Mouse (Mus musculus) lung, embryonic 15.5 days (tissue): Measurements from ENCODE around the gene Rdh13. TPM values are rescaled to one million over a fixed set of nuclear protein-coding genes. Genes with fewer than 3 reads are reported as not detected.
"Not testable (repeated sequence)": the region's sequence is repeated elsewhere in the genome, so short reads cannot be mapped to it uniquely, and the experiment has no call there.

ENCODE experiments used
- ATAC-seq: fragments of 200-750 bp; cut with Nextera tagmentation; 2 replicates; pipeline ENCODE4 v1.8.0; 2017; ENCODE audit warnings: moderate number of reproducible peaks, borderline replicate concordance; ENCODE audit not compliant: low FRiP score, low TSS enrichment; ENCODE audit errors: extremely low read depth
- H3K27ac ChIP-seq: fragments of 300-500 bp; sonication (generic); 2 replicates; pipeline ENCODE4 v1.5.1; 2015; ENCODE audit warnings: moderate library complexity, mild to moderate bottlenecking, inconsistent platforms
- H3K27me3 ChIP-seq: fragments of 300-500 bp; sonication (generic); 2 replicates; pipeline ENCODE4 v1.6.1; 2015; ENCODE audit warnings: inconsistent platforms
- H3K36me3 ChIP-seq: fragments of 300-500 bp; sonication (generic); 2 replicates; pipeline ENCODE4 v1.6.1; 2015; ENCODE audit warnings: inconsistent platforms
- H3K4me1 ChIP-seq: fragments of 300-500 bp; sonication (generic); 2 replicates; pipeline ENCODE4 v1.6.1; 2015; ENCODE audit warnings: inconsistent platforms
- H3K4me2 ChIP-seq: fragments of 300-500 bp; sonication (generic); 2 replicates; pipeline ENCODE4 v1.6.1; 2015; ENCODE audit warnings: inconsistent platforms, mild to moderate bottlenecking, moderate library complexity
- H3K4me3 ChIP-seq: fragments of 300-500 bp; sonication (generic); 2 replicates; pipeline ENCODE4 v1.5.1; 2015; ENCODE audit warnings: mild to moderate bottlenecking, inconsistent platforms
- H3K9ac ChIP-seq: fragments of 300-500 bp; sonication (generic); 2 replicates; pipeline ENCODE4 v1.6.1; 2015; ENCODE audit warnings: inconsistent platforms
- H3K9me3 ChIP-seq: fragments of 300-500 bp; sonication (generic); 2 replicates; pipeline ENCODE4 v1.6.1; 2016; ENCODE audit warnings: inconsistent platforms
- WGBS: fragments of 180-500 bp; shearing (Covaris S2); methylation state at CpG from one replicate; pipeline ENCODE4 v1.1.7; 2015; 5-methylcytosine and 5-hydroxymethylcytosine counted together
- microRNA-seq: library from miRNA; unstranded; fragments of <30 nt; microRNA quantifications from one replicate; pipeline ENCODE4, GENCODE M21; 2016
- polyA plus RNA-seq: library from polyadenylated mRNA; unstranded; fragments of >200 nt; fragmentation: Nextera tagmentation; extraction: Ambion mirVana; gene quantifications from 2 replicates; pipeline ENCODE4 v1.2.1, GENCODE M21; 2015

Gene Rdh13
- polyA plus RNA-seq, 1 experiment from 2014 or later = 20.9 TPM

DNA sequence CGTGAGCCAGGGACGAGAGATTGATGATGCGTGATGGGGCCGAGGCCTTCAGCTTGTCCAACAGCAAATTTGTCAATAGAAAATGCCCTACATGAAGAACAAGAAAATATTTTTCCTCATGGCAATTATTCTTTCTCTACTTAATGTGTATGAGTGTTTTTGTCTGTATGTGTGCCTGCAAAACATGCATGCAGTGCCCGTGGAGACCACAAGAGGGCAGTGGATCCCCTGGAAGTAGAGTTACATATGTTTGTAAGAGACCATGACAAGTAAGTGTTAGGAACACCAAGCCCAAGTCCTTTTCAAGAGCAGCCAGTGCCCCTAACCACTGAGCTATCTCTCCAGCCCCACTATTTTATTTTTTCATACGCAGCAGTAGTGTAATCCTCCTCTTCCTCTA lies 13.9 kb downstream of the Rdh13 start:
- peaks cover 76% of the 10 kb centered on the region for H3K36me3 ChIP-seq

DNA sequence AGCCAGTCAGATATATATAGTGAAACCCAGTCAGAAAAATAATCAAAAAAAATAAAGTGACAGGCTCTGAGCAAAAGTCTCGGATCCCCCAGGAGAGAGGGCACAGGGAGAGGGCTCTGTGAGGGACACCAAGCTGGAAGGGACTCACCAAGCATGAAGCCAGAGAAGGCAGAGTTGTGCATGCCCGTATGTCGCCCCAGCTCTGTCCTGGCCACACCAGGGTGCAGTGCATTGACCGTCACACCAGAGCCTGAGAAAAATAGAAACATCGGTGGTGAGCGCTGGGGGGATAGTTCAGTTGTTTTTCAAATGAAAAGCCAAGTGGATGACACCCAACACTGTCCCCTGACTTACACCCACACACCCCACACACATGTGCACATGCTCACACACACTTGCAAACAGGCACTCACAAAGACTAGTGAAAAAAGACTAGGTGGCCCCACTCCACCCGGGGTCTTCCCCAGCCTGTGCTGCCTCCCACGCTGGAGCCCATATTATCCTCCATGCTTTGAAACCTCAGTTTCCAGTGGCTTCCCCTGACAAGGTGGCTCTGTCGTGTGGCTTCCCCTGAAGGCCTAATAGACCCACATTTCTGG lies 15.1 kb downstream of the Rdh13 start:
- no peaks in the 10 kb centered on the region for H3K9me3 ChIP-seq
- H3K27ac ChIP-seq = no peak overlapping the region
- H3K4me2 ChIP-seq = no peak overlapping the region
- H3K4me3 ChIP-seq = no peak overlapping the region
- peaks cover 76% of the 10 kb centered on the region for H3K36me3 ChIP-seq
- 87% methylated on average over 9 of the region's 9 CpGs for WGBS
- no peaks in the 10 kb centered on the region for H3K27me3 ChIP-seq
- H3K4me1 ChIP-seq = no peaks in the 10 kb centered on the region
- H3K9ac ChIP-seq = no peak overlapping the region
- ATAC-seq = no peak

More for the DNA sequence above, 13.9 kb downstream of the Rdh13 start:
- no peaks in the 10 kb centered on the region for H3K27me3 ChIP-seq
- ATAC-seq = no peak
- H3K27ac ChIP-seq = no peak overlapping the region
- WGBS = 80% methylated on average over 6 of the region's 6 CpGs
- no peaks in the 10 kb centered on the region for H3K4me1 ChIP-seq
- no peak overlapping the region for H3K4me3 ChIP-seq
- no peak overlapping the region for H3K9ac ChIP-seq
- no peaks in the 10 kb centered on the region for H3K9me3 ChIP-seq
- no peak overlapping the region for H3K4me2 ChIP-seq

DNA sequence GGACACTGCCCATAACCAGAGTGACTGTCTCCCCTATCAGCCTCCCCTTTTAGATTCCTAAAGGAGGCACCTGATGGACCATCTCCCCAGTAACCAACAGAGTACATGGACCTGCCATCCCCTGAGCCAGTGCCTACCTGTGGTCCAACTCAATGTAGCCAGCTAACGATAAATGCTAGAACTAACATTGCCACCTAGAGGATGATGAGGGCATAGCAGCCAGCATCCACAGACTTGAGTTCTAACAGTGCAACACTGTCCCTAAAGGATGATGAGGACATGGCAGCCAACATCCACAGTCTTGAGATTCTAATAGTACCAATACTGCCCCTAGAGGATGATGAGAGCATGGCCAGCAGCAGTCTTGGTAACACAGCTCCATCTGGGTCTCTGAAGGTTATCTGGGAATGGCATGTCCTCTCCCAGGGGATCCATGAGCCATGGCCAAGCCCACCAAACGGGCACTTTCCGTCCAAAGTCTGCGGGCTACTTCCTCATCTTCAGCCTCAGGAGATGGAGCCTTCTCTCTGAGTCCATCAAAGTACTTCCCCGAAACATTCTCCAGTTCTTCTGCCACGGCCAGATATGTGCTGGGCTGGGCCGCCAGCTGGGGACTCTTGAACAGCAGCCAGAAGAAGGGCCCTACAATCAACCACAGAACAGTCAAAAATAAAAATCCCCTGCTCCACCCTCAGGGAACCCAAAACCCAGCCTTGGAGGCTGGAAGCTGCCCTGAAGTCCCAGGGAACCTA lies 18.1 kb downstream of the Rdh13 start:
- peak; percentile 84 for ATAC-seq
- no peak overlapping the region for H3K4me3 ChIP-seq
- H3K4me1 ChIP-seq = no peaks in the 10 kb centered on the region
- H3K9ac ChIP-seq = no peak overlapping the region
- 68% methylated on average over 7 of the region's 7 CpGs for WGBS
- no peaks in the 10 kb centered on the region for H3K9me3 ChIP-seq
- no peaks in the 10 kb centered on the region for H3K27me3 ChIP-seq
- no peak overlapping the region for H3K4me2 ChIP-seq
- peaks cover 59% of the 10 kb centered on the region for H3K36me3 ChIP-seq
- H3K27ac ChIP-seq = no peak overlapping the region

DNA sequence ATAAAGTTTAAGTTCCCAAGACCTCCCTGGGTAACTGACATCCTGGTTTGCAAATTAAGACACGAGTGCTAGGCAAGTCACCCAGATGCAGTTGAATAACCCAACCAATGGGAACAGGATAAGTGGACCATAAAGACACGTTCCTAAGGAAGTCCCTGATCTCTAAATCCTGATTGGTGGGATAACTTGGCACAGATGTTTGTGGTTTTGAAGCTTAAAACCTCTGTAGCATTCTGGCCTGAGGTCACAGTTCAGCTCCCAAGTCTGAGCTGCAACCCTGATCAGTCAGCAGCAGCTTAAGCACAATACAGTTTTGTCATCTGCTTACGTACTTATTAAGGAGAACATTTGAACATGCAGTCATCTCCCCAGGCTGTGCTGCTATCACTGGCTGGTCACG lies 25.2 kb downstream of the Rdh13 start:
- Histone ChIP-seq H3K27me3 (no peaks in the 10 kb centered on the region), H3K9ac (no peak overlapping the region), H3K9me3 (no peaks in the 10 kb centered on the region), H3K4me3 (no peak overlapping the region), H3K27ac (no peak overlapping the region), H3K4me1 (no peaks in the 10 kb centered on the region), H3K4me2 (no peak overlapping the region), H3K36me3 (0 out of 2 replicates have a peak, but pooled peaks cover 9% of the 10 kb centered on the region)
- 57% methylated on average over 4 of the region's 4 CpGs for WGBS
- ATAC-seq = no peak

DNA sequence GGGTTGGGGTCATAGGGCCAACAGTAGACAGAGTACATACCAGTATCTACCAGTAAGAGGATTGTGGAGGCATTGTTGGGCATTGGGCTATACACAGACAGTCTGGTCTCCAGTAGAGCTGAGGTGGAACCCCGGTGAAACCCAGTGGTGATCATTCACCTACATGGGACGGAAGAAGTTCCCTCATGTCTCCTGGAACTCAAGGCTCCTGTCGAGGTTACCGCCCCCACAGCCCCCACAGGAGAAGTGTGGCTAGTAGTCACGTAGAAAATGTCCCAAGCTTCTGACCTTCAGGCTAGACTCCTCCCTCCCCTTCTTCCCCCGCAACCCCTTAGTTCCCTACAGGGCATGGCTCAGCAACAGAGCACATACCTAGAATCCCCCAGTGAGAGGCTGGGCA lies 25.8 kb downstream of the Rdh13 start:
- H3K9me3 ChIP-seq = no peaks in the 10 kb centered on the region
- 0 out of 2 replicates have a peak, but pooled peaks have one; percentile 8 for ATAC-seq

DNA sequence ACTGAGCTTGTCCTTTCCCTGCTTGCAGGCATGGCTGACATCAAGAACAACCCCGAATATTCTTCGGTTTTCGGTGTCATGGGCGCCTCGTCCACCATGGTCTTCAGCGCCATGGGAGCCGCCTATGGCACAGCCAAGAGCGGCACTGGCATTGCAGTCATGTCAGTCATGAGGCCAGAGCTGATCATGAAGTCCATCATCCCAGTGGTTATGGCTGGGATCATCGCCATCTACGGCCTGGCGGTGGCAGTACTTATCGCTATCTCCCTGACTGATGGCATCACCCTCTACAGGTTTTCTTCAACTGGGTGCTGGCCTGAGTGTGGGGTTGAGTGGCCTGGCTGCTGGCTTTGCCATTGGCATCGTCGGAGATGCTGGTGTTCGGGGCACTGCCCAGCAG lies 33.0 kb downstream of the Rdh13 start:
- not testable (repeated sequence) for H3K36me3 ChIP-seq, H3K4me3 ChIP-seq, H3K27ac ChIP-seq, H3K9ac ChIP-seq, ATAC-seq, H3K4me2 ChIP-seq, H3K4me1 ChIP-seq, H3K27me3 ChIP-seq, H3K9me3 ChIP-seq
- 94% methylated on average over 15 of the region's 15 CpGs for WGBS

More for the DNA sequence above, 25.8 kb downstream of the Rdh13 start:
- Histone ChIP-seq H3K4me2 (no peak overlapping the region), H3K4me1 (no peaks in the 10 kb centered on the region), H3K27me3 (no peaks in the 10 kb centered on the region), H3K4me3 (no peak overlapping the region), H3K27ac (no peak overlapping the region), H3K36me3 (0 out of 2 replicates have a peak, but pooled peaks cover 9% of the 10 kb centered on the region), H3K9ac (no peak overlapping the region)
- 72% methylated on average over 6 of the region's 6 CpGs for WGBS

DNA sequence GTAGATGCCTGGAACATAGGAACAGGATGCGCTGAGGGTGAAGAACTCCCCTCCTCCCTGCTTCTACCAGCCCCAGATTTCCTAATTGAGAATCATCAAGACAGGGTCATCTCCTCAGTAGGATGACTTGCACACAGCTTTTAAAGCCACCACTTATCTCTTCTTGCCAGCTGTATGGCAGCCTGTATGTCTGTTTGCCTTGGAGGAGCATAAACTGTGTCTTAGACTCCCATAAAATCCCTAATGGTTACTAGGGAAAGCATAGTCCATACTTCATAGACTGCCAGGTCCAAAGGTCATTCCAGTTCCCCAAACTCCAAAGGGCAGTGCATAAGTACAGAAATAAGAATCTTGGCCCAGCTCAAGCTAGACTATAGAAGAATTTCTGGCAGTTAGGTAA lies 47.7 kb downstream of the Rdh13 start, which contains the start of gene Gp6:
Gene Gp6 (minus strand): TSS at position 15 of the 400 bp plus-strand sequence.
- no peak within 1 kb of the TSS for H3K27ac ChIP-seq
- no peak within 1 kb of the TSS for H3K4me2 ChIP-seq
- no peaks in the 10 kb centered on the region for H3K36me3 ChIP-seq
- WGBS = 82% methylated on average over 1 of the region's 1 CpGs
- no peaks in the 10 kb centered on the region for H3K4me1 ChIP-seq
- H3K9me3 ChIP-seq = no peaks in the 10 kb centered on the region
- H3K4me3 ChIP-seq = no peak within 1 kb of the TSS
- no peak for ATAC-seq
- H3K27me3 ChIP-seq = no peaks in the 10 kb centered on the region
- H3K9ac ChIP-seq = no peak within 1 kb of the TSS

Small RNA genes within 50 kb of the gene (microRNA-seq; reads per million reads assigned to microRNA genes)
- gene Gm24605 = not detected
- not detected for gene Gm24752
- gene Gm25349 = not detected

Other genes with a start within 250 kb of the Rdh13 start
- gene Lilra5, start 207.9 kb downstream of the Rdh13 start, polyA plus RNA-seq = 0.15 TPM in 1 of 2 replicates, not detected in the other
- 0.14 TPM in 1 of 2 replicates, not detected in the other for gene Ncr1, start 107.9 kb downstream of the Rdh13 start, polyA plus RNA-seq
- 0.78 and 0.80 TPM in 2 replicates for gene Gp6, start 47.9 kb downstream of the Rdh13 start, polyA plus RNA-seq
- gene Eps8l1, start 15.0 kb upstream of the Rdh13 start, polyA plus RNA-seq = 14.1 and 15.5 TPM in 2 replicates
- 41.6 and 49.0 TPM in 2 replicates for gene Ppp1r12c, start 56.0 kb upstream of the Rdh13 start, polyA plus RNA-seq
- 13.4 and 23.1 TPM in 2 replicates for gene Tnnt1, start 70.7 kb upstream of the Rdh13 start, polyA plus RNA-seq
- gene Tnni3, start 78.6 kb upstream of the Rdh13 start, polyA plus RNA-seq = 79.8 and 114 TPM in 2 replicates
- gene Dnaaf3, start 86.8 kb upstream of the Rdh13 start, polyA plus RNA-seq = 2.9 and 3.2 TPM in 2 replicates
- 4.8 and 5.7 TPM in 2 replicates for gene Syt5, start 101.9 kb upstream of the Rdh13 start, polyA plus RNA-seq
- not detected in 2 replicates for gene Ptprh, start 158.4 kb upstream of the Rdh13 start, polyA plus RNA-seq
- 0.76 and 1.00 TPM in 2 replicates for gene Tmem86b, start 185.8 kb upstream of the Rdh13 start, polyA plus RNA-seq
- gene Ppp6r1, start 213.4 kb upstream of the Rdh13 start, polyA plus RNA-seq = 9.0 and 9.2 TPM in 2 replicates
- gene Hspbp1, start 239.4 kb upstream of the Rdh13 start, polyA plus RNA-seq = 99.4 and 99.6 TPM in 2 replicates
- 0.87 and 1.1 TPM in 2 replicates for gene Brsk1, start 245.0 kb upstream of the Rdh13 start, polyA plus RNA-seq